Mouse (Mus musculus): ENCODE data around the gene Gm20538.

DNA sequence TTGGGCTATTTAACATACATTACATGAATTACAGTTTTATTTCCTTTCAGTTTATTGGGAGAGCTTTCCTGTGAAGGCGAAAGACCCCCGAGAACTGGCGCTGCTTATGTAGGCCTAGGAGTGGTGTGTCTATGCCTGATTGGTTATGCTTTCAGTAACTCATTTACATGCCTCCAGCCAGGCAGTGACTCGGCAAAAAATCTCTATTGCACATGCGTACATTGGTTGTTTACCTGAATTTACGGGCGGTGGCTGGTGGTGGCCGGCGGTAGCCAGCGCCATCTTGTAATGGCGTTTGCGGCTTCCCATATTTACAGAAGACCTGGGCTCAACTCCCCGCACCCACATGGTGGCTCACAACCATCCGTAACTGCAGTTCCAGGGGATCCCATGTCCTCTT lies 41.5 kb upstream of the Gm20538 start:
- TF ChIP-seq GABPA (IDR thresholded peaks at IDR 0.05; ENCODE audit: low read depth, low read length) (no peak), POLR2AphosphoS2 (IDR thresholded peaks at IDR 0.05; ENCODE audit: low read length) (no peak), POLR2A (IDR thresholded peaks at IDR 0.05; ENCODE audit: control insufficient read depth in 1 of 2, insufficient read depth in 1 of 2, low read depth in 1 of 2, low read length in 2 of 2, poor library complexity in 1 of 2) (no peak), CTCF (IDR thresholded peaks at IDR 0.05 in 2 of 3, conservative IDR thresholded peaks at IDR 0.05 in 1 of 3; ENCODE audit: control insufficient read depth in 1 of 3, insufficient read depth in 1 of 3, low read depth in 2 of 3, low read length in 3 of 3, poor library complexity in 1 of 3, severe bottlenecking in 1 of 3) (no peak), RAD21 (IDR thresholded peaks at IDR 0.05; ENCODE audit: low read depth, low read length) (no peak), MAX (IDR thresholded peaks at IDR 0.05; ENCODE audit: low read length) (no peak), CHD2 (IDR thresholded peaks at IDR 0.05; ENCODE audit: low read length) (no peak), EP300 (IDR thresholded peaks at IDR 0.05; ENCODE audit: low read depth in 1 of 2, low read length in 2 of 2) (no peak), USF1 (IDR thresholded peaks at IDR 0.05; ENCODE audit: low read depth, low read length) (no peak), POLR2AphosphoS5 (IDR thresholded peaks at IDR 0.05; ENCODE audit: borderline replicate concordance, low read depth, low read length) (no peak)

Data from MEL (cell line).